ENCODE assay signal across 8 mouse cellular contexts in genomic region chr4:86669241-86669753, GRCm38 (mm10). TPM values are rescaled to one million over a fixed set of nuclear protein-coding genes. Genes with fewer than 3 reads are reported as not detected.
DNase-seq lines count a peak whose midpoint lies in the region; ATAC-seq and TF ChIP-seq lines count a peak whose summit lies in the region.
"Not testable (repeated sequence)": the region's sequence is repeated elsewhere in the genome, so short reads cannot be mapped to it uniquely, and the experiment has no call there.

No protein-coding gene starts in this region.

- H3K4me1 ChIP-seq in forebrain, embryonic 16.5 days (replicated peaks; ENCODE audit: control insufficient read depth, insufficient read depth, low read length) = not testable (repeated sequence)
- H3K4me1 ChIP-seq in kidney, embryonic 16.5 days (ENCODE audit: insufficient read depth, low read length) = peaks cover 16% of the 10 kb centered on the region
- peaks cover 87% of the 10 kb centered on the region for H3K4me1 ChIP-seq in liver, embryonic 15.5 days (replicated peaks)
- peaks cover 11% of the 10 kb centered on the region for H3K4me1 ChIP-seq in midbrain, embryonic 15.5 days
- H3K4me1 ChIP-seq in stomach, embryonic 14.5 days (ENCODE audit: control insufficient read depth, insufficient read depth, low read length) = peaks cover 12% of the 10 kb centered on the region; the same call in 1 of the 2 replicates

- not testable (repeated sequence) for H3K27me3 ChIP-seq in C2C12 (ENCODE audit: control insufficient read depth, insufficient read depth, insufficient read length); forebrain, embryonic 16.5 days (replicated peaks; ENCODE audit: control insufficient read depth, insufficient read depth, low read length); kidney, embryonic 16.5 days (ENCODE audit: insufficient read depth, low read length); liver, embryonic 15.5 days; midbrain, embryonic 15.5 days (replicated peaks); stomach, embryonic 14.5 days (ENCODE audit: control insufficient read depth, insufficient read depth, low read length)

- H3K27ac ChIP-seq in forebrain, embryonic 16.5 days (ENCODE audit: low read length); midbrain, embryonic 15.5 days: not testable (repeated sequence)
- peak overlapping the region; percentile 85; the same call in 1 of the 2 replicates for H3K27ac ChIP-seq in kidney, embryonic 16.5 days (ENCODE audit: low read length)
- H3K27ac ChIP-seq in liver, embryonic 15.5 days (replicated peaks) = peak overlapping the region; percentile 95
- peak overlapping the region; percentile 66; the same call in 1 of the 2 replicates for H3K27ac ChIP-seq in stomach, embryonic 14.5 days (ENCODE audit: low read length)

- peak overlapping the region; percentile 55 for H3K4me3 ChIP-seq in C2C12 (ENCODE audit: insufficient read depth, poor library complexity, severe bottlenecking)
- H3K4me3 ChIP-seq in forebrain, embryonic 16.5 days (replicated peaks; ENCODE audit: low read length) = peak overlapping the region; percentile 67
- H3K4me3 ChIP-seq in kidney, embryonic 16.5 days (ENCODE audit: low read length) = peak overlapping the region; percentile 82
- peak overlapping the region; percentile 83 for H3K4me3 ChIP-seq in liver, embryonic 15.5 days (replicated peaks)
- peak overlapping the region; percentile 57 for H3K4me3 ChIP-seq in midbrain, embryonic 15.5 days
- H3K4me3 ChIP-seq in stomach, embryonic 14.5 days (ENCODE audit: low read depth, low read length) = peak overlapping the region; percentile 64

- peak overlapping the region; percentile 76 for H3K9ac ChIP-seq in forebrain, embryonic 16.5 days (replicated peaks; ENCODE audit: low read depth, low read length)
- peak overlapping the region; percentile 86 for H3K9ac ChIP-seq in kidney, embryonic 16.5 days (replicated peaks; ENCODE audit: low read length)
- peak overlapping the region; percentile 95 for H3K9ac ChIP-seq in liver, embryonic 15.5 days
- H3K9ac ChIP-seq in midbrain, embryonic 15.5 days = peak overlapping the region; percentile 60
- H3K9ac ChIP-seq in stomach, embryonic 14.5 days (replicated peaks; ENCODE audit: low read depth, low read length) = peak overlapping the region; percentile 65

- peak; percentile 77 for ATAC-seq in forebrain, embryonic 16.5 days
- ATAC-seq in hematopoietic stem cell, adult 5-6 weeks (replicated peaks in 1 of 2; ENCODE audit: insufficient read depth in 1 of 2, low FRiP score in 2 of 2, low TSS enrichment in 1 of 2, low read depth in 1 of 2, poor library complexity in 2 of 2, severe bottlenecking in 2 of 2) = peak; percentile 57 to 71
- ATAC-seq in kidney, embryonic 16.5 days (ENCODE audit: low FRiP score, low TSS enrichment) = peak; percentile 87
- peak; percentile 85 for ATAC-seq in liver, embryonic 15.5 days (ENCODE audit: insufficient read depth)
- ATAC-seq in midbrain, embryonic 15.5 days (replicated peaks) = peak; percentile 85
- peak; percentile 73; the same call in 1 of the 2 replicates for ATAC-seq in stomach, embryonic 14.5 days (ENCODE audit: insufficient number of reproducible peaks, insufficient read depth, low FRiP score, low read depth)

- 21% methylated on average over 5 of the region's 6 CpGs for WGBS in forebrain, embryonic 16.5 days
- 10% methylated on average over 6 of the region's 6 CpGs for WGBS in kidney, embryonic 16.5 days
- WGBS in liver, embryonic 15.5 days (ENCODE audit: insufficient replicate concordance) = 5% methylated on average over 6 of the region's 6 CpGs
- 17% methylated on average over 6 of the region's 6 CpGs for WGBS in midbrain, embryonic 15.5 days
- WGBS in stomach, embryonic 14.5 days = 10% methylated on average over 5 of the region's 6 CpGs

- not testable (repeated sequence) for H3K9me3 ChIP-seq in forebrain, embryonic 16.5 days (ENCODE audit: control insufficient read depth, low read length); kidney, embryonic 16.5 days (ENCODE audit: low read length); liver, embryonic 15.5 days (replicated peaks); midbrain, embryonic 15.5 days; stomach, embryonic 14.5 days (ENCODE audit: control insufficient read depth, low read depth, low read length)

- not testable (repeated sequence) for TF ChIP-seq CTCF in C2C12 (IDR thresholded peaks at IDR 0.05; ENCODE audit: control insufficient read depth, insufficient read depth, insufficient read length)

- peak overlapping the region; percentile 85 for H3K4me2 ChIP-seq in forebrain, embryonic 16.5 days (ENCODE audit: low read length)
- H3K4me2 ChIP-seq in kidney, embryonic 16.5 days (replicated peaks; ENCODE audit: low read depth, low read length) = peak overlapping the region; percentile 72
- peak overlapping the region; percentile 80 for H3K4me2 ChIP-seq in liver, embryonic 15.5 days
- H3K4me2 ChIP-seq in midbrain, embryonic 15.5 days = peak overlapping the region; percentile 83
- H3K4me2 ChIP-seq in stomach, embryonic 14.5 days (replicated peaks; ENCODE audit: low read depth, low read length) = peak overlapping the region; percentile 47

- peak overlapping the region; percentile 65 for H3ac ChIP-seq in C2C12 (ENCODE audit: control insufficient read depth, insufficient read length, low read depth)

- H3K36me3 ChIP-seq in C2C12 (ENCODE audit: control insufficient read depth, insufficient read depth) = peaks cover 40% of the 10 kb centered on the region
- H3K36me3 ChIP-seq in forebrain, embryonic 16.5 days (ENCODE audit: control insufficient read depth, insufficient read depth); kidney, embryonic 16.5 days (ENCODE audit: insufficient read depth, low read length); midbrain, embryonic 15.5 days (replicated peaks): not testable (repeated sequence)
- H3K36me3 ChIP-seq in liver, embryonic 15.5 days (replicated peaks) = peaks cover 39% of the 10 kb centered on the region
- peaks cover 11% of the 10 kb centered on the region for H3K36me3 ChIP-seq in stomach, embryonic 14.5 days (ENCODE audit: control insufficient read depth, insufficient read depth, low read length)

- peaks cover 34% of the 10 kb centered on the region for H3K79me3 ChIP-seq in C2C12 (ENCODE audit: low read depth)

- peak; percentile 14 to 30 for DNase-seq in cerebellum, adult 18-20 months

- peaks cover 50% of the 10 kb centered on the region for H3K79me2 ChIP-seq in C2C12 (ENCODE audit: control insufficient read depth, insufficient read depth)

RNA-seq across cellular contexts. Expression of gene Plin2, which starts 0.6 kb away (rescaled TPM):
- 537 TPM for polyA plus RNA-seq in C2C12 (2012; fragmentation: generic; extraction: Trizol)
- 37.3 and 43.7 TPM in 2 replicates for polyA plus RNA-seq in forebrain, embryonic 16.5 days (2015; fragmentation: Nextera tagmentation; extraction: Ambion mirVana)
- total RNA-seq in hematopoietic stem cell, adult 5-6 weeks (2017) = 35.1 and 64.9 TPM in 2 replicates
- polyA plus RNA-seq in kidney, embryonic 16.5 days (2015; fragmentation: Nextera tagmentation; extraction: Ambion mirVana) = 68.9 and 77.0 TPM in 2 replicates
- 154 and 163 TPM in 2 replicates for polyA plus RNA-seq in liver, embryonic 15.5 days (2015; fragmentation: Nextera tagmentation; extraction: Ambion mirVana)
- 40.8 and 43.4 TPM in 2 replicates for polyA plus RNA-seq in midbrain, embryonic 15.5 days (2015; fragmentation: Nextera tagmentation; extraction: Ambion mirVana)
- polyA plus RNA-seq in stomach, embryonic 14.5 days (2014; fragmentation: Nextera tagmentation; extraction: Ambion mirVana) = 59.6 and 60.1 TPM in 2 replicates

RNA-seq across cellular contexts. Expression of gene Haus6, which starts 57.4 kb away (rescaled TPM):
- polyA plus RNA-seq in C2C12 (2012; fragmentation: generic; extraction: Trizol) = 7.6 TPM
- polyA plus RNA-seq in forebrain, embryonic 16.5 days (2015; fragmentation: Nextera tagmentation; extraction: Ambion mirVana) = 11.5 TPM in 2 replicates
- total RNA-seq in hematopoietic stem cell, adult 5-6 weeks (2017) = 27.5 and 42.0 TPM in 2 replicates
- 16.0 and 19.1 TPM in 2 replicates for polyA plus RNA-seq in kidney, embryonic 16.5 days (2015; fragmentation: Nextera tagmentation; extraction: Ambion mirVana)
- 10.9 and 11.4 TPM in 2 replicates for polyA plus RNA-seq in liver, embryonic 15.5 days (2015; fragmentation: Nextera tagmentation; extraction: Ambion mirVana)
- 5.9 and 6.7 TPM in 2 replicates for polyA plus RNA-seq in midbrain, embryonic 15.5 days (2015; fragmentation: Nextera tagmentation; extraction: Ambion mirVana)
- 16.7 and 18.7 TPM in 2 replicates for polyA plus RNA-seq in stomach, embryonic 14.5 days (2014; fragmentation: Nextera tagmentation; extraction: Ambion mirVana)
